Mouse (Mus musculus) heart, postnatal 0 days (tissue): ENCODE results near the gene Btf3l4. TPM values are rescaled to one million over a fixed set of nuclear protein-coding genes. Genes with fewer than 3 reads are reported as not detected.

Source experiments
- ATAC-seq: fragments of 200-750 bp; cut with Nextera tagmentation; 2 replicates; pipeline ENCODE4 v1.8.0; 2017; ENCODE audit warnings: low read depth, moderate number of reproducible peaks, moderate library complexity; ENCODE audit not compliant: insufficient read depth
- DNase-seq: peaks from one replicate; pipeline ENCODE4 v3.0.0-alpha.2; 2016; ENCODE audit warnings: low spot score
- H3K27ac ChIP-seq: fragments of 300-500 bp; sonication (generic); 2 replicates; pipeline ENCODE4 v1.5.1; 2014; ENCODE audit warnings: low read depth, mild to moderate bottlenecking
- H3K27me3 ChIP-seq: fragments of 300-500 bp; sonication (generic); 2 replicates; pipeline ENCODE4 v1.6.1; 2014; ENCODE audit warnings: low read length, mixed read lengths; ENCODE audit not compliant: control insufficient read depth, insufficient read depth
- H3K36me3 ChIP-seq: fragments of 300-500 bp; sonication (generic); replicated peaks from 2 replicates; pipeline ENCODE4 v1.6.1; 2014; ENCODE audit warnings: low read length, mixed read lengths; ENCODE audit not compliant: control insufficient read depth, insufficient read depth
- H3K4me1 ChIP-seq: fragments of 300-500 bp; sonication (generic); 2 replicates; pipeline ENCODE4 v1.6.1; 2014; ENCODE audit warnings: antibody characterized with exemption; ENCODE audit not compliant: control insufficient read depth, insufficient read depth
- H3K4me2 ChIP-seq: fragments of 300-500 bp; sonication (generic); 2 replicates; pipeline ENCODE4 v1.6.1; 2014; ENCODE audit warnings: low read depth, mild to moderate bottlenecking, low read length, moderate library complexity
- H3K4me3 ChIP-seq: fragments of 300-500 bp; sonication (generic); 2 replicates; pipeline ENCODE4 v1.5.1; 2014; ENCODE audit warnings: low read depth, low read length
- H3K9ac ChIP-seq: fragments of 300-500 bp; sonication (generic); replicated peaks from 2 replicates; pipeline ENCODE4 v1.6.1; 2014; ENCODE audit warnings: low read depth, low read length, mixed read lengths
- H3K9me3 ChIP-seq: fragments of 300-500 bp; sonication (generic); replicated peaks from 2 replicates; pipeline ENCODE4 v1.6.1; 2016; ENCODE audit warnings: low read length; ENCODE audit not compliant: control insufficient read depth
- CTCF ChIP-seq: IDR thresholded peaks from 2 replicates; pipeline ENCODE4 v1.5.1; 2016; ENCODE audit warnings: antibody characterized with exemption, control low read depth, low read depth
- EP300 ChIP-seq: IDR thresholded peaks from 2 replicates; pipeline ENCODE4 v1.6.1; 2016; ENCODE audit warnings: antibody characterized with exemption, low read depth
- WGBS: fragments of 180-500 bp; shearing (Covaris S2); extraction: QIAGEN DNeasy Blood & Tissue Kit; methylation state at CpG from one replicate; pipeline ENCODE4 v1.1.7; 2014; 5-methylcytosine and 5-hydroxymethylcytosine counted together
- polyA plus RNA-seq: library from polyadenylated mRNA; unstranded; fragments of >200 nt; fragmentation: Nextera tagmentation; extraction: Ambion mirVana; gene quantifications from 2 replicates; pipeline ENCODE4 v1.2.1, GENCODE M21; 2015
- total RNA-seq: library from RNA; depleted of rRNA; stranded (reverse); fragments of >200 nt; gene quantifications from 2 replicates; pipeline ENCODE4 v1.2.3, GENCODE M21; 2014; ENCODE audit warnings: low replicate concordance; rRNA removed

The Btf3l4 gene
- total RNA-seq, result 65.0 and 78.2 TPM in 2 replicates
- polyA plus RNA-seq, result 182 and 194 TPM in 2 replicates

DNA sequence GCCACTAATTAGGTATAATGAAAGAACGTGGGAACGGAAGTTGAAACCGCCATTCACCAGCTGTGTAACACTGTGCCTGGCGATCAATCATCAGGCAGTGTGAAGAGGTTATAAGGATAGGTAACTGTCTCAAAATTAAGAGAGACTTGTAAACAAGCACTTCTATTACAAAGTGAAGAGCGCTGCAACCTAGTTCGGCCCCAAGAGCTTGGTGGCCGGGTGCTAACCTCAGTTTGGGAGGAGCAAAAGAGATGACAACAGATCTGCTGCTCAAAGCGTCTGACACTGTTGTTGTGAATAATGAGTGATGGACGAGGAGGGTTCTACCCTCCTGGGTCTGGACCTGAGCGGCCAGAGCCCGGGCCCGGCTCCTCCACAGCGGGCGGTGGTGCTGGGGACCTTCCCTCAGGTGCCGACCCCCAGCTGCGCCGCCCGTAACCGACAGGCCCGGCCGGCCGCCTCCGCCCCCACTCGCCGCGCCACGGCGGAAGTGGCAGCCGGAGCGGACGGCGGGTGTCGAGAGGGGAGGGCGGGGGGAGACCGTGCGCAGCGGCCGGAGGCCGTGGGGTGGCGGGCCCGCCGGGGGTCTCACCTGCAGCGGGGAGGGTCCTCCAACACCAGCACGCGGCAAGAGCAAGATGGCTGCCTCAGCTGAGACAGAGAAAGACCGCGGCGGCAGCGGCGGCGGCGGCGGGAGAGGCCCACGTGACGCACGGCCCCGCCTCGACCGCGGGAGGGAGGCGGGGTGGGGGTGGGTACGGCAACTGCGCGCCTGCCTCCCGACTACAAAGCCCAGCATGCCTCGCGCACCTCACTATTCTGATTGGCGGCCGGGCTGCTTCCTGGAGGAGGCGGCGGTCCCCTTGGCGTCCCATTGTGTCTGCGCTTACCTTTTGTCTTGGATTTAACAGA, at the start of gene Btf3l4:
Gene Btf3l4, minus strand, starts transcription at position 699 of the 912 bp plus-strand sequence.
- Histone ChIP-seq H3K4me1 (peaks cover 36% of the 10 kb centered on the region), H3K9ac (peak within 1 kb of the TSS; percentile 96), H3K27ac (peak within 1 kb of the TSS; percentile 99), H3K27me3 (no peaks in the 10 kb centered on the region), H3K4me3 (peak within 1 kb of the TSS; percentile 84), H3K9me3 (no peaks in the 10 kb centered on the region), H3K36me3 (peaks cover 10% of the 10 kb centered on the region; the same call in 1 of the 2 replicates), H3K4me2 (peak within 1 kb of the TSS; percentile 84)
- WGBS, result 1% methylated on average over 60 of the region's 73 CpGs
- TF ChIP-seq EP300 (no peak), CTCF (no peak)
- peak; percentile 95 for DNase-seq
- ATAC-seq, result peak; percentile 92

- peaks cover 8% of the 10 kb centered on the region for H3K4me1 ChIP-seq
- DNase-seq (peak; percentile 40), ATAC-seq (peak; percentile 79)
- peak within 1 kb of the TSS; percentile 54 for H3K4me3 ChIP-seq
- H3K27me3 ChIP-seq, result peaks cover 9% of the 10 kb centered on the region
- H3K9me3 ChIP-seq, result no peaks in the 10 kb centered on the region
- peak within 1 kb of the TSS; percentile 29; the same call in 1 of the 2 replicates for H3K9ac ChIP-seq
- peak within 1 kb of the TSS; percentile 89 for H3K4me2 ChIP-seq
- WGBS, result 1% methylated on average over 46 of the region's 46 CpGs
- no peak within 1 kb of the TSS for H3K27ac ChIP-seq
- H3K36me3 ChIP-seq, result no peaks in the 10 kb centered on the region
- no peak for TF ChIP-seq CTCF
Observed at GRCm38 (mm10) chr4:108878963-108879822, 45.8 kb upstream of the Btf3l4 start, which contains the start of gene Rab3b. Gene Rab3b (plus strand): TSS chr4:108879063.

DNA sequence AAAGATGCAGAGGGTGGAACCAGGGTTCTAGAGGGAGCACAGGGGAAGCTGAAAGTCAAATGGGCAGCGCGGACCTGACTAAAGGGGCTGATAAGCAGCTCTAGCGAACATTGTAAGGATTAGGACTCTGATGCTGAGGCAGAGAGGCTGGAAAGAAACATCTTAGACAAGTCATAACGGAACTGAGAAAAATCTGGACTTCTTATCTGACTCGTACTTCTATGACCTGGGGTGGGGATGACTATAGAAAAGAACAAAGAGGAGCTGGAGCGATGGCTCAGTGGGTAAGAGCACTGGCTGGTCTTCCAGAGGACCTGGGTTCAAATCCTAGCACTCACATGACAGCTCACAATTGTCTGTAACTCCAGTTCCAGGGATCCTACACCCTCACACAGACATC, 44.5 kb upstream of the Btf3l4 start:
- Histone ChIP-seq H3K4me3 (no peak overlapping the region), H3K27ac (no peak overlapping the region), H3K9me3 (no peaks in the 10 kb centered on the region), H3K4me1 (peaks cover 8% of the 10 kb centered on the region), H3K9ac (no peak overlapping the region), H3K27me3 (peaks cover 9% of the 10 kb centered on the region), H3K4me2 (no peak overlapping the region), H3K36me3 (no peaks in the 10 kb centered on the region)
- 73% methylated on average over 6 of the region's 6 CpGs for WGBS
- DNase-seq (no peak), ATAC-seq (no peak)
- TF ChIP-seq EP300 (no peak), CTCF (no peak)

DNA sequence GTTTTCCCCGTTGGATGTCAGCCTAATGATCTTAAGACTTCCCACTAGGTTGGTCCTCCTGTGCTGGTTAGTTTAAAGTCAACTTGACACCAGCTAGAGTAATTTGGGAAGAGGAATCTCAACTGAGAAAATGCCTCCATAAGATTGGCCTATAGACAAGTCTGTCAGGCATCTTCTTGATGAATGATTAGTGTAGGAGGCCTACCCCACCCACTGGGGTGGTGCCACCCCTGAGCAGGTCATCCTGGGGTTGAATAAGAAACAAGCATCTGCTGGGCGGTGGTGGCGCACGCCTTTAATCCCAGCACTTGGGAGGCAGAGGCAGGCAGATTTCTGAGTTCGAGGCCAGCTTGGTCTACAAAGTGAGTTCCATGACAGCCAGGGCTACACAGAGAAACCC, 40.3 kb upstream of the Btf3l4 start:
- DNase-seq, result no peak
- no peak overlapping the region for H3K4me3 ChIP-seq
- no peak overlapping the region for H3K9ac ChIP-seq
- no peaks in the 10 kb centered on the region for H3K36me3 ChIP-seq
- no peaks in the 10 kb centered on the region for H3K27me3 ChIP-seq
- no peak overlapping the region for H3K4me2 ChIP-seq
- TF ChIP-seq EP300 (no peak), CTCF (no peak)
- no peaks in the 10 kb centered on the region for H3K4me1 ChIP-seq
- 88% methylated on average over 5 of the region's 5 CpGs for WGBS
- no peak for ATAC-seq
- H3K27ac ChIP-seq, result no peak overlapping the region
- H3K9me3 ChIP-seq, result no peaks in the 10 kb centered on the region

DNA sequence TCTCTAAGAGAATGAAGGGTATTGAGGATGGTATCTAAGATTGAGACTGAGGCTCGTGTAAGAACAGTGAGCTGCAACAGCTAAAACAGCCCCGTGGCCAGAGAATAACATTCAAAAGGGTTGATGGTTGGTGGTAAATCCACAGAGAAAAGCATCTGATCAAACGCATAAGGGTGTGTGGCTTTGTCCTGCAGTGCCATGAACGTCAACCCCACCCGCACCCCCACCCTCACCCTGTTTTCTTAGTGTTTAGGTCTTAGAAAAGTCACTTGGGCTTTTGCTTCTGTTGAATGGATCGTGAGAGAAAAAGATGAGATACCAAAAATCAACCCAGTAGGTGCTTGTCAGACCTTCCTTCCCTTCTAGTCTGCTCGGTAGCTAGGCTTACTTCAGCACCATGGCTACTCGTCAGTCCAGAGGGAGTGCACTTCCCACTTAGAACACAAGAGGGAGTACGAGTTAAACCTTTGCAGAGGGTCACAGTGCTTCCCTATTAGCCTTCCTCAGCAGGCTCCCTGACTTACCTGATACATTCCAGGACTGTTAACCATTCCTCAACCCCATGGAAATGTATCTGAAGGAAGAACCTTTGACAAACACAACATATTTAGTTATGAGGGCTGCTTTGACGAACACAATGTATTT, 36.4 kb upstream of the Btf3l4 start:
- no peak overlapping the region for H3K4me3 ChIP-seq
- peak; percentile 98 for TF ChIP-seq CTCF
- no peak for TF ChIP-seq EP300
- H3K27me3 ChIP-seq, result no peaks in the 10 kb centered on the region
- H3K4me1 ChIP-seq, result no peaks in the 10 kb centered on the region
- WGBS, result 36% methylated on average over 10 of the region's 10 CpGs
- ATAC-seq (peak; percentile 63; the same call in 1 of the 2 replicates), DNase-seq (peak; percentile 81)
- no peak overlapping the region for H3K9ac ChIP-seq
- H3K27ac ChIP-seq, result no peak overlapping the region
- no peak overlapping the region for H3K4me2 ChIP-seq
- no peaks in the 10 kb centered on the region for H3K9me3 ChIP-seq
- 0 out of 2 replicates have a peak, but pooled peaks cover under 1% of the 10 kb centered on the region for H3K36me3 ChIP-seq
